Mouse (Mus musculus): ENCODE measurements around the gene Sh3rf3.

The Sh3rf3 gene

DNA sequence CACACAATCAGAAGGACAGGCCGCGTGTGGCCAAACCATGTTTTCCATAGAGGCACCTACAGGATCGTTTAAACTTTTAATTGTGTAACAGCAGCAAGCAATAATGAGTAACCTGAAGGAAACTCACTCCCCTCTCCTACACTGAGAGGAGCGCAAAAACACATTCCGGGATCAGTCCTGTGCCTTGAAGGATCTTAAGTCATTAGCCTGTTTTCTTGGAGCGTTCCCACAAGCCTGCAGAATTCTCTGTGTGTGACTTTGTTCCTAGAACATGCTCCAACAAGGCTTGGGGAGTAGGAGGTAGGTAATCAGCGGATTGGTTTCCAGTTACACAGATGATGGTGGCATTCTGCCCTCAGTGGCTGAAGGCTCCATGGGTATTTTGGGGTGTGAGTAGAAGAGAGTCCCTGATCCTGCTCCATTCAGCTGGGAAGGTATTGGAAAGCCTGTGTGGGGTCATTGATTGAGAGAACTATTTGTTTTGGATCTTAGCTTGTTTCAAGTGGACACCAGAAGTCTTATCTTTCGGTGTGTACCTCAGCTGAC lies 108.6 kb downstream of the Sh3rf3 start:
- DNase-seq: no peak

DNA sequence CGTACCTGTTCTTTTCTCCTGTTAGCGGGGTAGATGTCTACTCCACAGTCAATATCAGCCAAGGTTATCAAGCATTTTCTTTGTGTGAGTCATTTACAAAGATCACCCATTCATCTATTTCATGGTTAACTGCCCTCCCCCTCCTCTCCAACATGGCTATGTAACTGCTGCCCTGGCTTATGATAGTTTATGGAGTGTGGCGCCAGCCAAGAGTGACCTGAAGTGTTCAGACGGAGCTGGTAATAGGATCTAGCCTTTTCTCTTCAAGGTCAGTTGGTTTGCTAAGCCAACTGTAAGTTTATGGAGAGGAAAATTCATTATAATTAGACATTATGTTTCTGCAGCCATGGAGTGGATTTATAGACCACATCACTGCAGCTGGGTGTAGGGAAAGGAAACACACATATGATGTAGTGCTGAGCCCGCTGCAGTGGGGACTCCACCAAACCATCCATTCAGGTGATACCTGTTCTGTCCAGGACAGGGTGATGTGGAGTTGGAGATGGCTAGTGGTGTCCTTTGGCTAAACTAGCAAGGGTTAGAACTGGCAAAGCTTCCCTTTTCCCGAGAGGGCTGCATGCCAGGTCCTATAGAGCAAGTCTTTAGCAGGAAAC lies 109.2 kb downstream of the Sh3rf3 start:
- no peak for DNase-seq

DNA sequence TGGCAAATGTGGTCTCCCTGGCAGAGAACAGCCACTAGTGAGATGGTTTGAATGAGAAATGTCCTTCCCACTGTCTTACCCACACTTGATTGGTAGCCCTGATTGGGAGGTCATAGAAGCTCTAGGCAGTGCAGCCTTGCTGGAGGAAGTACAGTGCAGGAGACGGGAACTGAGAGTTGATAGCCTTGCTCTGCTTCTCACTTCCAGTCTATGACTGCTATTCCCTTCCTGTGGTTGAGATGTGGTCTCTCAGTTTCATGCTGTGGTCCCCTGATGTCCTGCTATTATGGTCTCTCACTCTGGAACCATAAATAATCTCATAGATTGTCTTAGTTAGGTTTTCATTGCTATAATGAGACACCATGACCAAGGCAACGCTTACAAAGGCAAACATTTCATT lies 109.8 kb downstream of the Sh3rf3 start:
- DNase-seq: no peak

DNA sequence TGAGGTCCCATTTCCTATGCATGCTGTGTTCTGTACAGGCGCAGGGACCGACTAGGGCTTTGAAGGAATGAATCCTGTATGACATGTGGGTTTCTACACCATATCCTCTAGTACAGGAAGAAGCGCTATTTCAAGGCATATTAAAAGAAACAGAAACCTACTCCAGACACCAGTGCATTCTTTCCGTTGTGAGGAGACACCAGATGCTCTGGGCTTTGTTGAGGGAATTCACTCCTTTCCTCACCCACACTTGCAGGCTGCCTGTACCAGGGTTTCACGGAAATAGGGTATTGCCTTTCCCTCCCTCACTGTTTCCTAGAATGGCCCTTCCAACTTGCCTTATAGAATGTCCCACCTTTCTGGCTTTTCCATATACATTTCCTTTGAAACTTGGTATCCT lies 113.4 kb downstream of the Sh3rf3 start:
- DNase-seq: no peak

DNA sequence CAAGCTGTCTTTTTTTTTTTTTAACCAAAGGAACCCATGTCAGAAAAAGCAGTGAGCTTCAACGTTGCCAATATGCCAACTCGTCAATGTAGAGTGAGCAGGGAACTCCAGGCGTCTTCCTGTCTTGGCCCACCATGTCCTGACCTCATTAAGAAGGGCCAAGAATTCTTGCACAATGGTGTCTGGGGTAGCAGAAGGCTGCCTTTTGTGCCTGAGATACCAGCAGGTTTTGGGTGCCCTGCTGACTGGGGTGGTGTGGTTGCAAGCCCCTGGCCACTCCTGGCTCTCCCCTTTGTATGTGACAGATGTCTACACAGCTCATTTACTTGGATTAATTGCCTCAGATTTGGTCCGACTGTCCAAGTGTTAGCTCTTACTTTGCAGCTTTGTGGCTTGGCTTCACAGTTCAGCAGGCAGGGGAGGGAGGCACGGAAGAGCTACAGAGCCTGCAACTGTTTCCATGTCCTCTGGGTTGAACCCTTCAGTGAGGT lies 115.8 kb downstream of the Sh3rf3 start:
- DNase-seq: no peak

DNA sequence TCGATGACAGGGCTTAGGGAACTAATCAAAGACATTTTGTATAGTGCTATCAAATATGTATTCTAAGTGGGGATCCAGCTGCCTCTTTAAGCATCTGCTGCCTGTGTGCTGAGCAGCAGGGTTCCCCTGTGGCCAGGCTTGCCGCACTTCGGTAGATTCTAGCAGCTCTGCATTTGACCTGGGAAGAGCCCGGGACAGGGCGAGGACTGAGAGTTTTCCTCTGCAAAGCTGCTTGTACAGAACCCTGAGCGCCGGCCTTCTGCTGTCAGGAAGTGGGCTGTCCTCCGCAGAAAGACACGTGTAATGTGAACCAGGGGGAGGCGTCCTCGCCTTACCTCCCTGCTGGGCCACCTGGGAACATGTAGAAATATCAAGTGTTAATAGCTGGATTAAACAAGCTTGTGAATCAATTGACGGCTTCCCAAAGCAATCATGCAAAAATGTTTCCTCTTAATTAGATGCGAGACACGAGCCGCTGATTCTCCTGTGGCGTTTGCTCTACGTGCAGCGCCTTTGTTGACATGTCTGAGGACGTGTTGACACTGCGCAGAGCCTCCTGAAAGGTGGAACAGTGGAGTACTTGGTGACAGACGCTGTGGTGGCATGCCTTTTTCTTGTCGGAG lies 119.1 kb downstream of the Sh3rf3 start:
- no peak for DNase-seq

DNA sequence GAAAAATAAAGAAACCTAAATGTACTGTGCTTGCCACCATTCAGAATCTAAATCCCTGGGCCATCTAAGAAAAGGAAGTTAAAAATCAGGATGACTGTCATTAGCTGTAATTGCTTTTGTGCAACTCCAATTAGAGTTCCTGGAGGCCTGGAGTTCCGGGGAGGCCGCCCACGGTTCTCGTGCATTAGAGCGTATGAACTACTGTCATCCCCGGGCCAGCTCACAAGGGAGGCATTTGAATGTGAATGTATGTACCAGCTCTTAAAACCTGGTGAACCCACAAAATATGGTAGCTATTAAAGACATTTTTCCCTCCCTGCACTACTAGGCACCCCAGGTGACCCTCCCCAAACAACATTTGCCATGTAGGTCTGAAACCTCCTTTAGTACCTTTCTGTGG lies 122.4 kb downstream of the Sh3rf3 start:
- no peak for DNase-seq

DNA sequence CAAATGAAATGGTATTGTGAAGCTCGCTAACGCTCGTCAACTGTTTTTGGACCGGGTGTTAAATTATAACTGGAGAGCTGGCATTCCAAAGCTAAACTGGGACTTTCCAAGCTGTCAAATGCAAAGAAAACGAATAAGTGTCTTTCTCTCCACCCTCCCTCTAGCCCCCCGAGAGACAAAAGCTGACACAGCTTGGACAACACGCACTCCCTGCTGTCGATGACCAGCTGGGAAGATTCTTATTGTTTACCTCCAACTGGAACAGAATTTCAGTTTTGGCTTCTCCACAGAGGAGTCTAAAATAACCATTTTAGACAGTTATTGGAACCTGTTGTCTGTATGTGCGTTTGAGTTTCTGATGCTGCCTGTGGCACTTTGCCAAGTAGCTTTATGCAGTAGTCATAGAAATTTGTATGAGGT lies 123.3 kb downstream of the Sh3rf3 start:
- DNase-seq: no peak

DNA sequence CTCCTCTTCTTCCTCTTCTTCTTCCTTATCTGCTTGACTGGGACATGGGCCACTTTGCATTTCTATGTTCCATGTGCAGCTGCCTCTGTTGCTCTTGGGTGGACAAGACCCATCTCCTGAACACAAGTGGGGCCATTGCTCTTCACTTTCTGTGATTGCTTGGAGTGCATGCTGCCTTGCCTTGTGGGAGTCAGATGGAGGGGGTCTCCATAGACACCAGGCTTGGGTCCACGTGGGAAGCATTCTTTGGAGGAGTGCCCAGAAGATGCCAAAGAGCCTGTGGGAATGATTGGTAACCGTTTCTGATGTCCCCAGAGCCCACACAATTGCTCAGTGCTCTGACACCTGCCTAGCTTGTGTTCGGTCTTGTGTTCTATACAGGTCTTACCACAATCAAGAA lies 124.4 kb downstream of the Sh3rf3 start:
- no peak for DNase-seq

DNA sequence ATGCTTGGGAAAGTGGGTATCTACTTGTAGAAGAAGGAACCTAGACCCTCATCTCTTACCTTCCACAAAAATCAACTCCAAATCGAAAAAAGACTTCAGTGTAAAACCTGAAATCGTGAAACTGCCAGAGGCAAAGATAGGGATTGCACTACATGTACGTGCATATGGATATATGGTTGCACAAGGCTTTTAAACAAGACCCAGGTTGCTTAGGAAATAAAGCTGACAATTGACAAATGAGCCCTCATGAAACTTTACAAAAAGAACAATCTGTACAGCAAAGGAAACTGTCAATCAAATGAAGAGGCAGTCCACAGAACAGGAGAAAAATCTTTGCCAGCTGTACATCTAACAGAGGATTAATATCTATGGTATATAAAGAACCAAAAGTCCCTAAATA lies 129.7 kb downstream of the Sh3rf3 start:
- no peak for DNase-seq

DNA sequence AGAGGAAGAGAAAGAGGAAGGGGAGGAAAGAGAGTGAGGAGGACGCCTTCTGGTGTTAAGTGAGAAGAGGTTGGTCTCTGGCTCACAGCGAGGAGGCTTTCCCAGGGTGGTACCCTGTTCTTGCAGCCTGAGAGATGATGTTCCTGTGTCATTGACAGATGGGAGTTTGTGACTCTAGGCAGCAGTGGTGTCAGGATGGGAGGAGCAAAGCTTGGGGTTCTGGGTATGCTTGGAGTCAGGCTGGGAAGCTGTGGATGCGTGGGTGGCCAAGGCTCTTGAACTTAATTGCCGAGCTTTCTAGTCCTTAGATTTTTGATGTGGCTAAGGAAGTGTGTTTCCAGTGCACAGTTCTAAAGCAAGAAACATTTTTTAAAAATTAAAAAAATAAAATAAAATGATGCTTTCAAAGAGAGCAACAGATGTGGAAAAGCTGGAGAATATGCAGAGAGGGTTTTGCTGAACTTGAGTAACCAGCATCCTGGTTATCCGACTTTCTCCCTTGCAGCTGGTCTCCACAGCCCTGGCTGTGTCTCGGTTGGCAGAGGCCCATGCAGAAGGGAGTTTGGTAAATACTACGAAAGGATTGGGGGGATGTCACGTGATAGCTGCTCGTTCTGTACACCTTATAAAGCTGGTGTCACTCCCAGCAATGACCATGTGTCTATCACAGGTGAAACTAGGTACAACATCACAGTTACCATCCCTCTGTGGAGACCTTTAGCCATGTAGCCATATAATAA lies 130.7 kb downstream of the Sh3rf3 start:
- DNase-seq: no peak

DNA sequence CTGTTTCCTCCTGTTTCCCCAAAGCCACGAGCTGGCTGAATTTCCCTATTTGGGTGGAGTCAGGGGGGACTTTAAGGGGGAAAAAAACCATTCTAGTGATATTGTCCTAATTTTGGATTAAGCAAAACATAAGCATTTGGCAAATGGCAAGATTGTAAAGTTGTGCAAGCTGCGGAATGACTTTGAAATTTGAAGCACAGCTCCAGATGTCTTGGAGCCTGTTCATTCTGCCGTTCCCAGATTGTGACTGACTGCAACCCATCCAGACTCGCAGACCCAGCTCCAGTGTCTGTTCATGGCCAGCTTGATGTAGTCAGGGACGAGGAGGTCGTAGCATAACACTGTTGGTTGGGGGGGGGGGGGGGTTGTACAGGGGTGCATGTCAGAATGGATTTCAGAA lies 131.8 kb downstream of the Sh3rf3 start:
- no peak for DNase-seq

DNA sequence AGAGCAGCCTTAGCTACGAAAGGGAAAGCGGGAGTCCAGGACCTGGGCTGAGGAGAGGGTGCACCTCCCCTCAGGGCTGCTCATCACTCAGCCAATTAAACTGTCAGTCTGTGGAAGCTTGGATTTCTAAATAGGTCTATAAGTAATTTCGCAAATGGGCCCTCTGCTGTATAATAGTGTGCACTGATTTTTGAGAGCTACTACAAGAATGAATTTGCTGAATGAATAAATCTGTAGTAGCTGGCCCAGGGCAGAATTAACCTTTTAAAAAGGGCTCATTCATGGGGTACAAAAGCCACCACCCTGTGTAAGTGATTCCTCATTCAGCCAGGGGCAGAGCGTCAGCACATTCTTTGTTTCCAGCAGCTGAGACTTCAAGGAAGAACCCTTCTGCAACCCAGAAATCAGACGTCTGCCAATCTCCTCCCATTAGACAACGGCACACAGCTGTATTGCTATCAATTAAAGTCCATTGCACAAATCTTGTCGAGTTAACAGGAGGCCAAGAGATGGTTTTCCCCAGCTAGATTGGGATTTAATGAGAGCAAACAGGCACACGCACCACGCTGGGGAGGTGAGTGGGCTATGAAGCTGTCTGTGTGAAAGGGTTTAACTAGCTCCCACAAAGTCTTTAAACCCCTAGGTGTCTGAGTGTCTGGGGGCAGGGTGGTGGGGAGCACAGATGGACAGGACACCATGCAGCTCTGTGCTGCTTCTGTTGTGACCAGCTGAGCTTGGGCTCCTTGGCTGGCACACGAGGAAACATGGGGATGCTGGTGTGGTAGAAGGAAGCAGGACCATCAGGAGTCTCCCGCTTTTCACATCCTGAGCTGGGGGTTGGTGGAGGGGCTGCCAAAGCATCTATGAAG lies 136.8 kb downstream of the Sh3rf3 start:
- no peak for DNase-seq

DNA sequence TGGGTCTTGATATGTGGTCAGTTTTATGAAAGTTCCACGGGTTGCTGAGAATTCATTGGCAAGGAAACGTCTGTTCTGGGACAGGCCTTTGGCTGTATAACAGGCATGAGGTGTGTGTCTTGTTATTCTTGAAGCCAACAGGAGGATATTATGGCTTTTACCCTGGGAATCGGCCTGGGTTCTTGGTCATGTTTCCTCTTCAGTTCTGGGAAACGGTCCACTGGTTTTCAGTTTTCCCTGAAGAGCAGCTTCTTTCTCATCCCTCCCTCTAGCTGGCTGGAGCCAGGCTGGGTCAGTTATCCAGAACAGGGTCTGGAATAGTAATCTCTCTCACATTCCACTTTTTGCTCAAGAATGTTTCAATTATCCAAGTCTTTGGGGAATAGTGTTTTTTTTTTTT lies 147.0 kb downstream of the Sh3rf3 start:
- no peak for DNase-seq

DNA sequence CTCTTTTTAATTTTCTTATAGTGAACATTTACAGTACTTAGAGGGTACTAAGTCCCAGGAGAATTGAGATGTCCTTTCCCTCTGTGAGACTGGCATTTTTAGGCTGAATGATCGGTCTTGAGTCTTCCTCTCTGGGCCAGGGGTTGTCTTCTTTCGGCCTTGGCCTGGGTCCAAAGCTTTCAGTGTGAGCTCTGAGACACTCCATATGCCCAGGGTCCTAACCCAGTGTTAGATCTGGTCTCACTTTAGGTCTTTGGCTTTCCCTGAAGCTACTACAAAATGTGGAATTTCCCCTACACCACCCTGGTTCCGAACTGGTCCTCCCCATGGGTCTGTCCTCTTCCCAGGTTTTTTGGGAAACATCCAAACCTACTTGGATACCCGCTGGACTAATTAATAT lies 155.1 kb downstream of the Sh3rf3 start:
- DNase-seq: no peak

DNA sequence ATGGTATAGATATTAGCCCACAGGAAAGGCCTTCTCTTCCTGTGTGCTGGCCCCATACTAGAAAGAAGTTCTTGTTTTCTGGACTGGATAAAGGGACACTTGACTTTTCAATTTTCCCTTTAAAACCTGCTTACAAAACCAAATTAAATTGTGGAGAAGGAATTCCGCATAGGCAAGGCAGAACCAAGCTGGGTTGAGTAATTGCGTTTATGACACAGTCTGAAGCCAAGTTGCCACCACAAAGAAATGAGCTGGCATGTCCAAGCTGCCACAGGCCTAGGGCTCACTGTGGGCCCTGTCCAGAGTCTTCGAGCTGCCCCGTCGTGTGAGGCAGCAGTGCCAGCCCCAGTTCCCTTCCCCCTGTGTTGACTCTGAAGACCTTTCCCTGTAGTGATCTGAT lies 156.2 kb downstream of the Sh3rf3 start:
- DNase-seq: no peak

DNA sequence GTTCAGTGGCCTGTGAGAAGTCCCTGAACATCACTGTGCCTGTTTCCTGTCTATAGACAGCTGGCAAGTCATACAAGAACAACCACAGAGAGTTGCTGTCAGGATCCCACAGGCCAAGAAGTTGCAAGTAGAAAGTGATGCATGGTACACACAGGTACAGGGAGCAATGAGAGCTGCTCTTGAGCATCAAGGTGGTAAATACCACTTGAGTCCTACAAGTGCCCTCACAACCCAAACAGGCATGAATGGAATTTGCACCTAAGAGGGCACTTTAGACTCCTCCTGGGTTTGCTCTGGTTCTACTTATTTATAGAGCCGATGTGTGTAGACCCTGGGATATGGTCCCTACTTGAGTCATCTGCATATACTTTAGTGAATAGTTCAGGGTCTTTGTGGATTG lies 159.0 kb downstream of the Sh3rf3 start:
- no peak for DNase-seq

DNA sequence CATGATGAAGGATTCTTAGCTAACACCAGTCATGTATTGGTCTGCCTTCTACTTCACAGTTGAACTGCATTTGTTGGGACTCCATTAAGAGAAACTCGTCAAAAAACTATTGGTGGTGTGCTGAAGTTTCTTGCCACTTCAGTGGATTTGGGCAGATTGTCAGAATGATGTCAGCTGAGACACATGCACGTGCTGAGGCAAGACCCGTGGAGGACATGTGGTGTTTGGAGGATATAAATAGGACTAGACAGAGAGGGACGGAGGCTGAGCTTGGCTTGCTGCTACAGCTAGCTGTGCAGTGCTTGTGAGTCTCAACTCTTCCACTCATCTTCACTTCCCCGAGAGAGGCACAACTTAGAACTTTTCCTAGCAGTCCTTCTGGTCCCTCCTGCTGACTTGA lies 161.0 kb downstream of the Sh3rf3 start:
- no peak for DNase-seq

DNA sequence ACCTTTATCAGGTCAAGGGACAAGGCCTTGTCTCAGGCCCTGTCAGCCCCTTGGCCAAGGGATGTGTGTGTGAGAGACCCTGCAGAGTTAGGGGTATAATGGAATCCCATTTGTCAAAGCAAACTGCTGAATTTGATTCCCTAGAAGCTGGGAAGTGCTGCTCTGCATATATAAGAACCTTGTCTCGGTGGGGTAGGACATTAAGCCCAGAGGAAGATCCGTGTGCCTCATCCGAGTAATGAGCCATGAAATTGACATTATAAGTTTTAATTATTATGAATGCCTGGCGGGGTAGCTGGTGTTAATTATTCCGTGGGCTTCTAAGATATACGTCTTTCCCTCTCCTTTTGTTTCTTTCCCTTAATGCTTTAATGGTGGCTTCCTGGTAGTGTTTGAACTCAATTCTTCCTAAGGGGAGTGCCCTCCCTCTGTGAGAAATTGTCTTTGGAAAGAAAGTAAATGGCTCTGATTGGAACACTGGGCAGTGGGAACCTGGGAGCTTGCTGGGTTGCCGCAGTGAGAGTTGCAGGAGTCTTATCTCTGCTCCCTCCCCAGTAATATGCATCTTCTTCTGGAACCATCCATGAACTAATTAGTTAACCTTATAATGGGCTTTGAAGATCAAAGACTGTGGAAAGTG lies 166.3 kb downstream of the Sh3rf3 start:
- DNase-seq: no peak

DNA sequence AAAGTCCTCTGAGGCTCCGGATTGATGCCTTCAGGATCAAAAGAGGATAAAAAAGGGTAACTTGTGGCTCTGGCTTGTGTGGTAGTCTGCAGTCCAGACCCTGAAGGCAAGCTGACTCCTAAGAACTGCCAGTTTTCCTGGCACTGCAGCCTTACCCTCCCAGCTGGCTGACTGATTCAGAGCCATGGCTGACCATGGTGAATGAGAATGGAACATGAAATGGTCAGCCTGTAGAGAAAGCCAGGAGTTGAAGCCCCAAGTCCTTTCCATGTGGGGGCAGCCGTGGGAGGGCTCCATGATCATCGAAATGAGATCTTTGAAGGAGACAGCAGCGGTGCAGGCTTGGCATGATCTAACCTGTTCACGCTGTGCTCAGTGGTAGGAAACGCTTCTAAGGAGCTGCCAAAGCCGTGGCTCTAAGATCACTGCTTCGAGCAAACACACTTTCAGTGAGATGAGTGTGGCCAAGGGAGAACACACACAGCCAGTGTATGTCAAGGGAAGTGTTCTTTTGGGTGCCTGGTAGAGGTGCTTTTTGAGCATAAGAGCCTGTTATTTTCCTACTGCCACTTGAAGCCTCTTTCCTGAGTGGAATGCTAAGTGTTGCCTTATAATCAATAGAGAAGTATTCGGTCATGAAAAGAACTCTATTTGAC lies 168.6 kb downstream of the Sh3rf3 start:
- DNase-seq: no peak

DNA sequence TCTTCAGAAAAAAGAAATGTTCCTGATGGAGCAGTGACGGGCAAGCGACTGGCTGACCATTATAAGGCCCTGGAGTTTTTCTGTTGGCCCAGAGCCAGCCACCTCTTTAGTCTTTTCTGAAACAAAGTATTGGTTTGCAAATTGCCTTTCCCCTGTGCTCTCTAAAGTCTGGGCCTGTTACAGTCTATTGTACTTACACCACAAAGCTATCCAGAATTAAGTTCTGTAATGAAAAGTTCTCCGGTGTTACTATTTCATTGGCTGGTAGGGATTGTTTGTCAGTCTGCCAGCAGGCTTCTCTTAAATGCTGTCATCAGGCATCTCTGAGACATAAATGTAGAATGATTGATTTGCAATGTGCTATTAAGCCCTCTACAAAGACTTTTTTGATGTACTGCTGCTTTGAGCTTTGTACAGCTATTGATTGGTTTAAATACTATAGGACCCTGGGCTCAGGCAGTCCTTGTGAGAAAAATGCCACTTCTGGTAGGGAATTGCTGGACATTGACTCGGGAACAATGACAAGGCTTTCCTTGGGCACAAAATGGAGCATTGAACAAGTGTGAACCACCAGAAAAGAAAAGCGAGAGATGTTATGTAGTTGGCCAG lies 169.5 kb downstream of the Sh3rf3 start:
- no peak for DNase-seq

DNA sequence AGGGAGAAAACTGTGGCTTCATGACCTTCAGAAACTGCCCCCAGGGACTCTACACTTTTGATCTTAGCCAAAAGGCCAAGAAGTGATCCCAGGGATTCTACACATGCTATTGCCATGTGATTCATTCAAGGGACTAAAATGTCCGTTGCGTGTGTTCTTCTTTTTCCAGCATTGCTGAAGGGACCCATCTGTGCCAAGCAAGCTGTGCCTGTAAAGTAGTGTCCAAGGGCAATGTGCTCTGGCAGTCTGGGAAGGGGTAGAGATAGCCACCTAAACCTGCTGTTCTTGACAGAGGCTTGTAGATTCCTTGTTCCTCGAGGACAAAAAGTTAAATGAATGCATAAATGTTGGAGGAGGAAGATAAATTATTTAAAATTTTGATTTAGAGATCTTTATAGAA lies 178.5 kb downstream of the Sh3rf3 start:
- DNase-seq: no peak

All from thymus, postnatal 4 days (tissue).